Mouse (Mus musculus) C2C12 (cell line): ENCODE measurements around the gene Sh3rf3.

Experiments
- CEBPB ChIP-seq: IDR thresholded peaks from one replicate; pipeline ENCODE4 v1.6.1; 2011; ENCODE audit warnings: low read depth, mild to moderate bottlenecking, control low read depth, moderate library complexity
- CTCF ChIP-seq: IDR thresholded peaks from one replicate; pipeline ENCODE4 v1.5.1; 2011; ENCODE audit not compliant: control insufficient read depth, insufficient read depth, insufficient read length
- FOSL1 ChIP-seq: IDR thresholded peaks from one replicate; pipeline ENCODE4 v1.8.0; 2011; ENCODE audit warnings: mild to moderate bottlenecking, low read length; ENCODE audit not compliant: poor library complexity, insufficient read depth, severe bottlenecking
- MAX ChIP-seq: IDR thresholded peaks from one replicate; pipeline ENCODE4 v1.6.1; 2011; ENCODE audit warnings: mild to moderate bottlenecking, control low read depth
- MYOD1 ChIP-seq: IDR thresholded peaks from one replicate; pipeline ENCODE4 v1.6.1; 2011; ENCODE audit warnings: low read depth; ENCODE audit not compliant: control insufficient read depth, insufficient read length
- MYOG ChIP-seq: IDR thresholded peaks from one replicate; pipeline ENCODE4 v1.6.1; 2011; ENCODE audit not compliant: control insufficient read depth, insufficient read length; ENCODE audit errors: extremely low read depth
- USF1 ChIP-seq: IDR thresholded peaks from one replicate; pipeline ENCODE4 v1.6.1; 2011; ENCODE audit warnings: low read depth, mild to moderate bottlenecking, control low read depth, moderate library complexity

DNA sequence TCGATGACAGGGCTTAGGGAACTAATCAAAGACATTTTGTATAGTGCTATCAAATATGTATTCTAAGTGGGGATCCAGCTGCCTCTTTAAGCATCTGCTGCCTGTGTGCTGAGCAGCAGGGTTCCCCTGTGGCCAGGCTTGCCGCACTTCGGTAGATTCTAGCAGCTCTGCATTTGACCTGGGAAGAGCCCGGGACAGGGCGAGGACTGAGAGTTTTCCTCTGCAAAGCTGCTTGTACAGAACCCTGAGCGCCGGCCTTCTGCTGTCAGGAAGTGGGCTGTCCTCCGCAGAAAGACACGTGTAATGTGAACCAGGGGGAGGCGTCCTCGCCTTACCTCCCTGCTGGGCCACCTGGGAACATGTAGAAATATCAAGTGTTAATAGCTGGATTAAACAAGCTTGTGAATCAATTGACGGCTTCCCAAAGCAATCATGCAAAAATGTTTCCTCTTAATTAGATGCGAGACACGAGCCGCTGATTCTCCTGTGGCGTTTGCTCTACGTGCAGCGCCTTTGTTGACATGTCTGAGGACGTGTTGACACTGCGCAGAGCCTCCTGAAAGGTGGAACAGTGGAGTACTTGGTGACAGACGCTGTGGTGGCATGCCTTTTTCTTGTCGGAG, 119.1 kb downstream of the Sh3rf3 start:
- no peak for TF ChIP-seq USF1
- TF ChIP-seq CTCF: no peak
- TF ChIP-seq MAX: no peak
- TF ChIP-seq MYOD1: no peak
- no peak for TF ChIP-seq CEBPB
- no peak for TF ChIP-seq MYOG
- no peak for TF ChIP-seq FOSL1
